Mouse (Mus musculus) brain, embryonic 14.5 days (tissue): ENCODE measurements around the gene Klrb1f.

Source experiments
- CTCF ChIP-seq: fragments of 200-500 bp; IDR thresholded peaks from 2 replicates; pipeline ENCODE4 v1.5.1; 2012; ENCODE audit warnings: inconsistent platforms, mild to moderate bottlenecking, moderate library complexity, borderline replicate concordance; ENCODE audit not compliant: insufficient read depth, insufficient read length; ENCODE audit errors: extremely low read depth
- POLR2A ChIP-seq: fragments of 200-500 bp; IDR thresholded peaks from 2 replicates; pipeline ENCODE4 v1.6.1; 2012; ENCODE audit warnings: mild to moderate bottlenecking, inconsistent platforms, borderline replicate concordance; ENCODE audit not compliant: poor library complexity, insufficient read depth, insufficient read length, severe bottlenecking; ENCODE audit errors: extremely low read depth

- TF ChIP-seq CTCF: no peak
- no peak for TF ChIP-seq POLR2A
Observed at GRCm38 (mm10) chr6:129042470-129042869, 3.2 kb upstream of the Klrb1f start.
